Mouse (Mus musculus): ENCODE measurements around the gene Olfr96. TPM values are rescaled to one million over a fixed set of nuclear protein-coding genes. Genes with fewer than 3 reads are reported as not detected.

The Olfr96 gene
- total RNA-seq, 2 experiments from 2014 or later = not detected

DNA sequence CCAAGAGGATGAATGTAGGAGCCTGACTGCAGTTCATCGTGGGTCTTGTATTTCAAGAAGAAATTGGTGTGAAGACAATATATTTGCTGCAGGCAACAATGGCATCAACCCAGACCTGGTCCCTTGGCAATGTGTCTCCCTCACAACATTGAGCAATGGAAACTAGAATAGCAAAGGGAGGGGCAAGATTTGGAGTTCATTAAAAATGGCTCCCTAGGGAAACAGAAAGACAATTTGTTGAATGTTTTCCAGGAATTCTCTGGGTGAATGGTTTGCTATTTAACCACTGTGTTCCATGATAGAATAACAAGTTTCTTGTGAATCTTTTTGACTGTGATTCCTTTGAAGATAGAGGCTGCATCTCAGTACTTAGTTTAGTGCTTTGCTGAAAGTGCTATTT lies 43.7 kb downstream of the Olfr96 start, which contains the start of gene Olfr98:
Gene Olfr98, minus strand, starts transcription at position 124 of the 400 bp plus-strand sequence.
- DNase-seq (ENCODE audit: low spot score in 2 of 2) = no peak
- intact Hi-C loops (cut with DNase I) = no loop called here

DNA sequence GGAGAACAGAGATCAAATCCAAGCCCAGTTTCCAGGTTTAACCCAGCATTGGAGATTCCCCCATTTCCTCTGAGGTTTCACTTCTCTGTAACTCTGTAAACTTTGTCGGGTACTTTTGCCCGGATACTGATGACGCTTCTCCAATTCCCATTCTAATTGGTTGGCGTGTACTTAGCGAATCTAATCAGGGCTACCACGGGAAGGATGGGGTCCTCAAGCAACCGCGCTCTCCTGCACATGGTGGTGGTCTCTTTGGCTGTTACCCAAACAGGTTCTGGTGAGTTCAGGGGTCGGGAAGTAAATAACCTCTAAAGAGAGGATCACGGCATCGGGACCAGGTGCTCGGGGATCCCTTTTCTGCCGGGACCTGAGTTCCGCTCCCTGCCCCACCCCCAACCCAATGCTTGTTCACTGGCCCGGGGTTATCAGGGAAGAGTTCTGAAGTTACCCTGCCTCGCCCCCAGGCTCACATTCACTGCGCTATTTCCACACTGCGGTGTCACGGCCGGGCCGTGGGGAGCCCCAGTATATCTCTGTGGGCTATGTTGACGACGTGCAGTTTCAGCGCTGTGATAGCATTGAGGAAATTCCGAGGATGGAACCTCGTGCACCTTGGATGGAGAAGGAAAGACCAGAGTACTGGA lies 50.2 kb downstream of the Olfr96 start, which contains the start of gene H2-M3:
Gene H2-M3, plus strand, starts transcription at position 163 of the 644 bp plus-strand sequence.
- DNase-seq (ENCODE audit: low spot score in 2 of 2) = peak; percentile 91 to 94
- intact Hi-C loops (cut with DNase I) = no loop called here

DNA sequence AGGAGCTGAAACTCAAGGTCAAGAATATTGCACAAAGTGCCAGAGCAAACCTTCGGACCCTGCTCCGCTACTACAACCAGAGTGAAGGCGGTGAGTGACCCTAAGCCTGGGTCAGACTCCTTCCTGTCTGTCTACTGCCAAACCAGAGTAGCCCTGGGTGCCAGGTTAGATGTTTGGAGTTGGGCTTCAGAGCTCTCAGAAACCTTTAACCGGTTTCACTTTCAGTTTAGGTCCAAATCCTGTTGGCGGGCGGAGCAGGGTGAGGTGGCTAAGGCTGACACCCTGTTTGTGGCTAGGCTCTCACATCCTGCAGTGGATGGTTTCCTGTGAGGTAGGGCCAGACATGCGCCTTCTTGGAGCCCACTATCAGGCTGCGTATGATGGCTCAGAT lies 50.8 kb downstream of the Olfr96 start:
- DNase-seq (ENCODE audit: low spot score in 2 of 2) = peak; percentile 4 to 6
- intact Hi-C loops (cut with DNase I) = no loop called here

DNA sequence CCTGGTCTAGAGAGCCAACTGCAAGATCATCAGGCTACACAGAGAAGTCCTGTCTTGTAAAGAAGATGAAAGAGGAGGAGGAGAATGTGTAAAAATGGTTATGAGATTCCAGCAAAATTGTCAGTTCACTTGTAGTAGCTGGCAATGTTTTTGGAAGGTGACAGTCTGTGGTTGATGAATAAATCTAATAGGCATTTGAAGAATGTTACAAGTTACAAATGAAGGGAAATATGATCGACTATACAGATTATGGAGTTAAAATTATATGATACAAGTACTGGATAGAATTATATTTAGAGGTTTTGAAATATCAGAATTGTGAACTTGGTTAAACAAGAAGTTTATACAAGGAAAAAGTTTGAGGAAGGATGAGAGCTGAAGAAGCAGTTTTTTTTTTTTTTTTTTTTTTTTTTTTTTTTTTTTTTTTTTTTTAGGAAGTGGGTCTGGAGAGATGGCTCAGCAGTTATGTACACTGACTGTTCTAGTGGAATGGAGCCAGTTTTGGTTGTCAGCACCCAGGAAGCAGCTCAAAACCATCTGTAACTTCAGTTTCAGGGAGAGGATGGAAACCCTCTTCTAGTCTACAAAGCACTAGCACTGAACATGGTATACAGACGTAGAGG lies 55.8 kb downstream of the Olfr96 start:
- intact Hi-C loops (cut with DNase I) = no loop called here
- DNase-seq (ENCODE audit: low spot score in 2 of 2) = no peak

Other genes with a start within 250 kb of the Olfr96 start
- under 1 TPM in 1 of 2 experiments, not detected in 1; 0.66 TPM for gene 2410137M14Rik, start 238.9 kb upstream of the Olfr96 start, total RNA-seq (2021)
- gene H2-M5, start 230.6 kb upstream of the Olfr96 start, total RNA-seq (2021) = 1 to 10 TPM; 1.6 to 1.7 TPM
- 10 to 100 TPM; 14.5 to 17.6 TPM for gene Zfp57, start 219.0 kb upstream of the Olfr96 start, total RNA-seq (2021)
- 10 to 100 TPM; 51.6 to 68.2 TPM for gene Mog, start 196.7 kb upstream of the Olfr96 start, total RNA-seq (2021)
- gene Gabbr1, start 174.2 kb upstream of the Olfr96 start, total RNA-seq (2021) = 100 to 1,000 TPM; 670 to 698 TPM
- gene Olfr90, start 131.6 kb upstream of the Olfr96 start, total RNA-seq (2021) = not detected
- gene Olfr91, start 121.9 kb upstream of the Olfr96 start, total RNA-seq (2021) = not detected
- gene Olfr92, start 100.1 kb upstream of the Olfr96 start, total RNA-seq (2021) = not detected
- gene Olfr93, start 58.7 kb upstream of the Olfr96 start, total RNA-seq (2021) = not detected
- gene Ubd, start 26.3 kb upstream of the Olfr96 start, total RNA-seq (2021) = not detected
- not detected for gene Olfr94, start 19.2 kb upstream of the Olfr96 start, total RNA-seq (2021)
- not detected for gene Olfr95, start 7.0 kb upstream of the Olfr96 start, total RNA-seq (2021)
- not detected for gene Olfr97, start 17.2 kb downstream of the Olfr96 start, total RNA-seq (2021)
- not detected for gene Olfr98, start 43.6 kb downstream of the Olfr96 start, total RNA-seq (2021)
- 1 to 10 TPM; 2.4 to 2.5 TPM for gene H2-M3, start 50.1 kb downstream of the Olfr96 start, total RNA-seq (2021)
- gene Olfr99, start 63.3 kb downstream of the Olfr96 start, total RNA-seq (2021) = not detected
- not detected for gene Olfr101, start 84.2 kb downstream of the Olfr96 start, total RNA-seq (2021)
- gene Olfr102, start 96.9 kb downstream of the Olfr96 start, total RNA-seq (2021) = not detected
- not detected for gene Olfr103, start 119.6 kb downstream of the Olfr96 start, total RNA-seq (2021)
- gene Olfr104-ps, start 139.4 kb downstream of the Olfr96 start, total RNA-seq (2021) = not detected
- not detected for gene Olfr105-ps, start 158.9 kb downstream of the Olfr96 start, total RNA-seq (2021)
- not detected for gene Olfr106-ps, start 170.2 kb downstream of the Olfr96 start, total RNA-seq (2021)
- not detected for gene Olfr107, start 179.1 kb downstream of the Olfr96 start, total RNA-seq (2021)
- gene Olfr108, start 225.3 kb downstream of the Olfr96 start, total RNA-seq (2021) = not detected
- gene Olfr109, start 238.8 kb downstream of the Olfr96 start, total RNA-seq (2021) = not detected